Mouse (Mus musculus): ENCODE data around the gene Pla2g12a.

GRCm38 (mm10) chr3:129830626-129831025, 47.8 kb upstream of the Pla2g12a start:
- TF ChIP-seq CTCF (IDR thresholded peaks at IDR 0.05; ENCODE audit: low read depth) (no peak), EP300 (IDR thresholded peaks at IDR 0.05; ENCODE audit: low read depth) (no peak)

All from liver, postnatal 0 days (tissue).